Mouse (Mus musculus) kidney, postnatal 10 days (tissue): ENCODE data around the gene Kcnh1.

Source experiments
- DNase-seq: peaks from one replicate; pipeline ENCODE4 v3.0.0; 2021; ENCODE audit warnings: mixed read lengths

The Kcnh1 gene

GRCm38 (mm10) chr1:192419176-192419575 lies 228.6 kb downstream of the Kcnh1 start:
- DNase-seq, result no peak

GRCm38 (mm10) chr1:192421377-192422166 lies 231.0 kb downstream of the Kcnh1 start:
- DNase-seq, result no peak

- no peak for DNase-seq
These were observed 240.8 kb downstream of the Kcnh1 start for GRCm38 (mm10) chr1:192431423-192431822.

GRCm38 (mm10) chr1:192435503-192435902 lies 244.9 kb downstream of the Kcnh1 start:
- no peak for DNase-seq

- DNase-seq, result no peak
These were observed 248.7 kb downstream of the Kcnh1 start for GRCm38 (mm10) chr1:192439151-192439837.

- DNase-seq, result no peak
These were observed 252.3 kb downstream of the Kcnh1 start for GRCm38 (mm10) chr1:192442772-192443445.

- DNase-seq, result no peak
These were observed 253.6 kb downstream of the Kcnh1 start for GRCm38 (mm10) chr1:192443998-192444657.

- peak; percentile 77 for DNase-seq
These were observed 254.3 kb downstream of the Kcnh1 start for GRCm38 (mm10) chr1:192444658-192445447.

GRCm38 (mm10) chr1:192446158-192446557 lies 255.6 kb downstream of the Kcnh1 start:
- no peak for DNase-seq

GRCm38 (mm10) chr1:192447666-192448065 lies 257.1 kb downstream of the Kcnh1 start:
- DNase-seq, result no peak

GRCm38 (mm10) chr1:192448512-192448911 lies 257.9 kb downstream of the Kcnh1 start:
- no peak for DNase-seq

GRCm38 (mm10) chr1:192449572-192450351 lies 259.2 kb downstream of the Kcnh1 start:
- DNase-seq, result peak; percentile 15

GRCm38 (mm10) chr1:192450425-192450824 lies 259.9 kb downstream of the Kcnh1 start:
- DNase-seq, result no peak

GRCm38 (mm10) chr1:192451722-192452121 lies 261.1 kb downstream of the Kcnh1 start:
- DNase-seq, result no peak

- no peak for DNase-seq
These were observed 263.9 kb downstream of the Kcnh1 start for GRCm38 (mm10) chr1:192454501-192454900.

- DNase-seq, result no peak
These were observed 264.4 kb downstream of the Kcnh1 start for GRCm38 (mm10) chr1:192454981-192455380.

- no peak for DNase-seq
These were observed 266.5 kb downstream of the Kcnh1 start for GRCm38 (mm10) chr1:192457037-192457436.

- DNase-seq, result peak; percentile 85
These were observed 267.1 kb downstream of the Kcnh1 start for GRCm38 (mm10) chr1:192457526-192458206.

- no peak for DNase-seq
These were observed 273.2 kb downstream of the Kcnh1 start for GRCm38 (mm10) chr1:192463732-192464131.

GRCm38 (mm10) chr1:192472366-192472765 lies 281.8 kb downstream of the Kcnh1 start:
- no peak for DNase-seq

- DNase-seq, result no peak
These were observed 282.6 kb downstream of the Kcnh1 start for GRCm38 (mm10) chr1:192473134-192473533.
